14 mouse cellular contexts compared by ENCODE assay signal in the genomic region with DNA sequence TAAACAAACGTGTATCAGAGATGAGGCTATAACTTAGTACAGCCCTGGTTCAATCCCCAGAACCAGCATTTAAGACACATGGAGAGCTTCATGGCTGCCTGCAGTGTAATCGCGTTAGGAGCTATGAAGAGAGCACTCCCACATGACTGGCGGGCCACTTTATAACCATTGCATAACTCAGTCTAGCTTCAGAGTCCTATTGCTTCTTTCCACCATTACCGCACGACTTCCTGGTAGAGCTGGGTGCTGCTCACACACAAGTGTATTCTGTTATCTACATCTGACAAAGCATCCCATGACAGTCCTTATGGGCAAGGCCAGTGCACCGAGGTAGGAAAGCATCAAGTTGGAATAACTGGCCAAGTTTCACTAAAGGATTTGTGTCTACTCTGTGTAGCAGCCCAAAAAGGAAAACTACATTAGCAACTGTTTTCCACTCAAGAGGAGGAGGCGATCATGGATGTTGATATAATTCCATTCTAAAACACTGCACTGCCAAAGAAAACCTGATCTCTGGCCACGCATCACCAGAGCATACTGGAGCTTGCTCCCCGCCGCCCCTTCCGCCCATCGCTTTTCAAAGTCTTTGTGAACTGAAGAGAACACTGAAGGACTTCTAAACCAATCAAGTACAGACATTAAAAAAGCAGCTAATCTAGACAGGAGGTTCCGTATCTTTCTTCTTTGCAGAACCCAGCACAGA. TPM values are rescaled to one million over a fixed set of nuclear protein-coding genes. Genes with fewer than 3 reads are reported as not detected.
DNase-seq lines count a peak whose midpoint lies in the region; ATAC-seq and TF ChIP-seq lines count a peak whose summit lies in the region.
"Had no signal": no experiment of that assay in that cellular context is flagged by ENCODE, and none has a peak within 500 bp of the region (broad histone marks: within the 10 kb centered on the region; RNA-seq: fewer than 3 reads in every experiment).

No protein-coding gene starts in this region.

- peaks cover 53% of the 10 kb centered on the region for H3K4me1 ChIP-seq in heart, embryonic 10.5 days
- peaks cover 59% of the 10 kb centered on the region for H3K4me1 ChIP-seq in heart, embryonic 12.5 days (replicated peaks)
- H3K4me1 ChIP-seq in lung, postnatal 0 days (ENCODE audit: insufficient read depth, low read depth, low read length): peaks cover 15% of the 10 kb centered on the region; the same call in 1 of the 2 replicates
- 0 out of 2 replicates have a peak, but pooled peaks cover 11% of the 10 kb centered on the region for H3K4me1 ChIP-seq in intestine, postnatal 0 days (replicated peaks; ENCODE audit: control insufficient read depth, insufficient read depth, low read length)
- peaks cover 25% of the 10 kb centered on the region for H3K4me1 ChIP-seq in hindbrain, embryonic 16.5 days (ENCODE audit: control insufficient read depth, insufficient read depth, low read depth, low read length)

- H3K4me2 ChIP-seq in heart, embryonic 12.5 days: no peak overlapping the region; the same call in 1 of the 2 replicates
- H3K4me2 ChIP-seq in lung, postnatal 0 days (replicated peaks; ENCODE audit: low read depth, low read length): no peak overlapping the region
- no peak overlapping the region for H3K4me2 ChIP-seq in intestine, postnatal 0 days (replicated peaks; ENCODE audit: low read depth)
- no peak overlapping the region for H3K4me2 ChIP-seq in hindbrain, embryonic 16.5 days (ENCODE audit: low read length)
- H3K4me2 ChIP-seq: midbrain, embryonic 12.5 days; neural tube, embryonic 12.5 days had no signal

- H3K36me3 ChIP-seq in heart, embryonic 10.5 days: no peaks in the 10 kb centered on the region
- H3K36me3 ChIP-seq in heart, embryonic 12.5 days: no peaks in the 10 kb centered on the region
- H3K36me3 ChIP-seq in lung, postnatal 0 days (ENCODE audit: insufficient read depth, low read length): no peaks in the 10 kb centered on the region
- no peaks in the 10 kb centered on the region for H3K36me3 ChIP-seq in intestine, postnatal 0 days (ENCODE audit: control insufficient read depth, insufficient read depth)
- H3K36me3 ChIP-seq in hindbrain, embryonic 16.5 days (ENCODE audit: control insufficient read depth, insufficient read depth, low read length): no peaks in the 10 kb centered on the region
- H3K36me3 ChIP-seq: heart, embryonic 15.5 days; midbrain, embryonic 12.5 days; neural tube, embryonic 12.5 days had no signal

- no peak overlapping the region for H3K9ac ChIP-seq in heart, embryonic 12.5 days
- H3K9ac ChIP-seq in lung, postnatal 0 days (replicated peaks; ENCODE audit: low read depth): no peak overlapping the region
- H3K9ac ChIP-seq in intestine, postnatal 0 days (ENCODE audit: low read depth, low read length): no peak overlapping the region
- H3K9ac ChIP-seq in hindbrain, embryonic 16.5 days (ENCODE audit: low read depth, low read length): no peak overlapping the region
- H3K9ac ChIP-seq: liver, embryonic 14.5 days; midbrain, embryonic 12.5 days; neural tube, embryonic 12.5 days had no signal

- no peaks in the 10 kb centered on the region for H3K27me3 ChIP-seq in heart, embryonic 10.5 days (ENCODE audit: insufficient read depth, poor library complexity, severe bottlenecking)
- H3K27me3 ChIP-seq in heart, embryonic 12.5 days (replicated peaks): no peaks in the 10 kb centered on the region
- no peaks in the 10 kb centered on the region for H3K27me3 ChIP-seq in lung, postnatal 0 days (replicated peaks; ENCODE audit: insufficient read depth, low read length)
- H3K27me3 ChIP-seq in intestine, postnatal 0 days (replicated peaks; ENCODE audit: control insufficient read depth, insufficient read depth, low read length): no peaks in the 10 kb centered on the region
- H3K27me3 ChIP-seq in hindbrain, embryonic 16.5 days (replicated peaks; ENCODE audit: control insufficient read depth, insufficient read depth, low read length): no peaks in the 10 kb centered on the region
- H3K27me3 ChIP-seq: heart, embryonic 15.5 days; midbrain, embryonic 12.5 days; neural tube, embryonic 12.5 days had no signal

- 89% methylated on average over 14 of the region's 14 CpGs for WGBS in heart, embryonic 10.5 days
- 83% methylated on average over 14 of the region's 14 CpGs for WGBS in heart, embryonic 12.5 days
- 78% methylated on average over 14 of the region's 14 CpGs for WGBS in lung, postnatal 0 days
- 66% methylated on average over 14 of the region's 14 CpGs for WGBS in intestine, postnatal 0 days
- 85% methylated on average over 14 of the region's 14 CpGs for WGBS in hindbrain, embryonic 16.5 days

- no peak for TF ChIP-seq EP300 in lung, postnatal 0 days (IDR thresholded peaks at IDR 0.05)

- ATAC-seq in heart, embryonic 12.5 days (ENCODE audit: insufficient number of reproducible peaks, low FRiP score): no peak
- ATAC-seq in lung, postnatal 0 days: 0 out of 2 replicates have a peak, but pooled peaks have one; percentile 11
- peak; percentile 80 for ATAC-seq in intestine, postnatal 0 days
- 0 out of 2 replicates have a peak, but pooled peaks have one; percentile 24 for ATAC-seq in monocyte, adult 5-6 weeks (replicated peaks; ENCODE audit: insufficient number of reproducible peaks, low FRiP score, low TSS enrichment, poor library complexity, severe bottlenecking)
- ATAC-seq in hindbrain, embryonic 16.5 days: no peak

- peak; percentile 66 for DNase-seq in heart, embryonic 10.5 days (ENCODE audit: low spot score)
- peak; percentile 62 for DNase-seq in lung, postnatal 0 days (ENCODE audit: low spot score)
- no peak for DNase-seq in lung, postnatal 14 days
- no peak for DNase-seq in frontal cortex, adult 2 months (ENCODE audit: extremely low spot score in 1 of 2, low spot score in 1 of 2)
- DNase-seq: adrenal gland, adult 8-10 months; right cerebral cortex, adult 18-20 months had no signal

- H3K4me3 ChIP-seq in heart, embryonic 10.5 days: no peak overlapping the region
- no peak overlapping the region for H3K4me3 ChIP-seq in heart, embryonic 12.5 days
- H3K4me3 ChIP-seq in lung, postnatal 0 days (ENCODE audit: low read depth, low read length): no peak overlapping the region
- no peak overlapping the region for H3K4me3 ChIP-seq in intestine, postnatal 0 days (ENCODE audit: low read depth, low read length)
- no peak overlapping the region for H3K4me3 ChIP-seq in hindbrain, embryonic 16.5 days (ENCODE audit: low read length)
- H3K4me3 ChIP-seq: midbrain, embryonic 12.5 days; neural tube, embryonic 12.5 days had no signal

- no peak overlapping the region for H3K27ac ChIP-seq in heart, embryonic 10.5 days
- no peak overlapping the region for H3K27ac ChIP-seq in heart, embryonic 12.5 days (ENCODE audit: poor library complexity, severe bottlenecking)
- H3K27ac ChIP-seq in lung, postnatal 0 days (ENCODE audit: low read length): no peak overlapping the region
- H3K27ac ChIP-seq in intestine, postnatal 0 days (ENCODE audit: low read depth, low read length): peak overlapping the region; percentile 65
- H3K27ac ChIP-seq in hindbrain, embryonic 16.5 days (ENCODE audit: low read depth, low read length): no peak overlapping the region
- H3K27ac ChIP-seq: liver, embryonic 14.5 days; midbrain, embryonic 12.5 days; neural tube, embryonic 12.5 days had no signal

- TF ChIP-seq CTCF in lung, postnatal 0 days (IDR thresholded peaks at IDR 0.05): no peak
- no peak for TF ChIP-seq CTCF in intestine, postnatal 0 days (IDR thresholded peaks at IDR 0.05; ENCODE audit: low read depth)

- H3K9me3 ChIP-seq in heart, embryonic 10.5 days: no peaks in the 10 kb centered on the region
- H3K9me3 ChIP-seq in heart, embryonic 12.5 days (replicated peaks): no peaks in the 10 kb centered on the region
- no peaks in the 10 kb centered on the region for H3K9me3 ChIP-seq in lung, postnatal 0 days (ENCODE audit: low read length)
- H3K9me3 ChIP-seq in intestine, postnatal 0 days (ENCODE audit: control insufficient read depth): no peaks in the 10 kb centered on the region
- no peaks in the 10 kb centered on the region for H3K9me3 ChIP-seq in hindbrain, embryonic 16.5 days (ENCODE audit: control insufficient read depth, low read length)
- H3K9me3 ChIP-seq: heart, embryonic 15.5 days; midbrain, embryonic 12.5 days; neural tube, embryonic 12.5 days had no signal

RNA-seq across cellular contexts. Expression of a gene that starts 4.0 kb away (rescaled TPM):
- 3.4 and 3.6 TPM in 2 replicates for polyA plus RNA-seq in heart, embryonic 10.5 days (2016; fragmentation: Nextera tagmentation; extraction: Ambion mirVana)
- 6.0 and 7.4 TPM in 2 replicates for polyA plus RNA-seq in heart, embryonic 12.5 days (2016; fragmentation: Nextera tagmentation; extraction: Ambion mirVana)
- 9.1 and 10.1 TPM in 2 replicates for polyA plus RNA-seq in lung, postnatal 0 days (2015; fragmentation: Nextera tagmentation; extraction: Ambion mirVana)
- 14.7 and 15.9 TPM in 2 replicates for polyA plus RNA-seq in intestine, postnatal 0 days (2015; fragmentation: Nextera tagmentation; extraction: Ambion mirVana)
- 49.5 to 62.4 TPM (median 51.1 TPM) in 3 replicates for total RNA-seq in monocyte, adult 5-6 weeks (2017)
- 7.0 TPM in 2 replicates for polyA plus RNA-seq in hindbrain, embryonic 16.5 days (2015; fragmentation: Nextera tagmentation; extraction: Ambion mirVana)
- polyA plus RNA-seq in frontal cortex, adult 2 months (2012; rRNA removed): 43.9 and 45.1 TPM in 2 replicates

RNA-seq across cellular contexts. Expression of a gene that starts 50.9 kb away (rescaled TPM):
- 24.1 and 25.9 TPM in 2 replicates for polyA plus RNA-seq in heart, embryonic 10.5 days (2016; fragmentation: Nextera tagmentation; extraction: Ambion mirVana)
- 22.9 and 24.1 TPM in 2 replicates for polyA plus RNA-seq in heart, embryonic 12.5 days (2016; fragmentation: Nextera tagmentation; extraction: Ambion mirVana)
- 26.0 and 31.1 TPM in 2 replicates for polyA plus RNA-seq in lung, postnatal 0 days (2015; fragmentation: Nextera tagmentation; extraction: Ambion mirVana)
- polyA plus RNA-seq in intestine, postnatal 0 days (2015; fragmentation: Nextera tagmentation; extraction: Ambion mirVana): 47.4 and 50.7 TPM in 2 replicates
- total RNA-seq in monocyte, adult 5-6 weeks (2017): 21.0 to 32.8 TPM (median 30.4 TPM) in 3 replicates
- polyA plus RNA-seq in hindbrain, embryonic 16.5 days (2015; fragmentation: Nextera tagmentation; extraction: Ambion mirVana): 34.0 and 34.1 TPM in 2 replicates
- polyA plus RNA-seq in frontal cortex, adult 2 months (2012; rRNA removed): 32.6 and 33.4 TPM in 2 replicates

Comparison
In these comparisons a context has a peak if more than half of its experiments do, and no peak if none do; other contexts are left out.
1. DNase-seq: peak in heart, embryonic 10.5 days (single experiment) and lung, postnatal 0 days (single experiment); none in lung, postnatal 14 days (single experiment) and frontal cortex, adult 2 months (0 of 2).
2. ATAC-seq: peak in lung, postnatal 0 days (single experiment), intestine, postnatal 0 days (single experiment) and monocyte, adult 5-6 weeks (single experiment); none in heart, embryonic 12.5 days (single experiment) and hindbrain, embryonic 16.5 days (single experiment).